Mouse (Mus musculus): ENCODE data around the gene Rab5if.

- no peak for TF ChIP-seq CTCF (IDR thresholded peaks at IDR 0.05; ENCODE audit: low read depth, low read length)
- TF ChIP-seq POLR2A (IDR thresholded peaks at IDR 0.05; ENCODE audit: borderline replicate concordance, low read depth, low read length): no peak
Observed at GRCm38 (mm10) chr2:156862041-156862717, 749 bp upstream of the Rab5if start.
